Comparison of ENCODE assay signal across 21 mouse cellular contexts in genomic region chr9:40403750-40404149, GRCm38 (mm10).
DNase-seq lines count a peak whose midpoint lies in the region; TF ChIP-seq lines count a peak whose summit lies in the region.
"Had no signal": no experiment of that assay in that cellular context is flagged by ENCODE, and none has a peak within 500 bp of the region (broad histone marks: within the 10 kb centered on the region; RNA-seq: fewer than 3 reads in every experiment).

No protein-coding gene starts in this region.

- intact Hi-C loops in left cerebral cortex, adult 2 months (cut with DNase I) = no loop called here

- TF ChIP-seq POLR2A in cerebellum, adult 2 months (IDR thresholded peaks at IDR 0.05; ENCODE audit: borderline replicate concordance, insufficient read depth, low read length) = no peak

- WGBS in cerebellum, adult 2 months = 66% methylated on average over 7 of the region's 7 CpGs

- DNase-seq in cerebellum, adult 2 months = peak; percentile 18 to 27
- no peak for DNase-seq in cerebellum, postnatal 25 days
- DNase-seq in heart, adult 11 months = peak; percentile 70
- DNase-seq in heart, adult 18-20 months = no peak
- DNase-seq in left cerebral cortex, adult 2 months (ENCODE audit: extremely low spot score in 1 of 2, low spot score in 2 of 2) = peak in 1 of 2 experiments; percentile 57
- no peak for DNase-seq in left cerebral cortex, adult 11 months (ENCODE audit: low spot score)
- DNase-seq in right cerebral cortex, adult 18-20 months = peak; percentile 68
- DNase-seq in right cerebral cortex, postnatal 14 days = no peak
- DNase-seq: adrenal gland, adult 8-10 months; B cell, adult 2 months; cerebellum, adult 11 months; cerebellum, adult 9-10 months; cerebellum, postnatal 36 days; gastrocnemius, adult 2 months; gastrocnemius, postnatal 25 days; heart, postnatal 10 days; heart, postnatal 4 days had no signal

- peaks cover 37% of the 10 kb centered on the region for H3K4me1 ChIP-seq in cerebellum, adult 2 months (ENCODE audit: control insufficient read depth, insufficient read depth, low read length)

- no peak for TF ChIP-seq CTCF in cerebellum, adult 2 months (IDR thresholded peaks at IDR 0.05; ENCODE audit: borderline replicate concordance, insufficient read depth, low read depth, low read length)
- TF ChIP-seq CTCF in left cerebral cortex, adult 2 months (IDR thresholded peaks at IDR 0.05) = no peak

- no peak overlapping the region for H3K4me3 ChIP-seq in cerebellum, adult 2 months (replicated peaks; ENCODE audit: insufficient read depth, low read depth, low read length)
- no peak overlapping the region for H3K4me3 ChIP-seq in left cerebral cortex, adult 2 months
- H3K4me3 ChIP-seq: embryonic facial prominence, embryonic 13.5 days; forebrain, embryonic 12.5 days; gastrocnemius, adult 2 months; heart, embryonic 10.5 days; hindbrain, embryonic 12.5 days had no signal

- no peak overlapping the region for H3K27ac ChIP-seq in cerebellum, adult 2 months (ENCODE audit: insufficient read depth, low read length)
- H3K27ac ChIP-seq in left cerebral cortex, adult 2 months = peak overlapping the region; percentile 21; the same call in 1 of the 2 replicates
- H3K27ac ChIP-seq: embryonic facial prominence, embryonic 13.5 days; forebrain, embryonic 12.5 days; gastrocnemius, adult 2 months; heart, embryonic 10.5 days; hindbrain, embryonic 12.5 days had no signal

- H3K27me3 ChIP-seq in cerebellum, adult 2 months (ENCODE audit: control insufficient read depth, insufficient read depth, low read length) = no peaks in the 10 kb centered on the region
- H3K27me3 ChIP-seq: embryonic facial prominence, embryonic 13.5 days; forebrain, embryonic 12.5 days; hindbrain, embryonic 12.5 days had no signal

Comparison
In these comparisons a context has a peak if more than half of its experiments do, and no peak if none do; other contexts are left out.
1. DNase-seq: peak in cerebellum, adult 2 months (2 of 2), heart, adult 11 months (single experiment) and right cerebral cortex, adult 18-20 months (single experiment); none in cerebellum, postnatal 25 days (0 of 2), heart, adult 18-20 months (0 of 2), left cerebral cortex, adult 11 months (single experiment) and right cerebral cortex, postnatal 14 days (single experiment).